Mouse (Mus musculus): ENCODE results near the gene Gabpb2. TPM values are rescaled to one million over a fixed set of nuclear protein-coding genes. Genes with fewer than 3 reads are reported as not detected.

Gabpb2 gene
- polyA plus RNA-seq, 1 experiment from 2014 or later = 15.4 TPM

- Histone ChIP-seq H3K9ac (ENCODE audit: low read depth, low read length) (no peak overlapping the region), H3K4me2 (replicated peaks; ENCODE audit: low read depth, low read length) (no peak overlapping the region), H3K27ac (ENCODE audit: low read depth, low read length) (no peak overlapping the region), H3K27me3 (ENCODE audit: control insufficient read depth, insufficient read depth, low read length) (no peaks in the 10 kb centered on the region), H3K4me3 (ENCODE audit: low read length) (no peak overlapping the region), H3K4me1 (ENCODE audit: control insufficient read depth, insufficient read depth, low read length) (no peaks in the 10 kb centered on the region), H3K36me3 (ENCODE audit: control insufficient read depth, insufficient read depth, low read length) (peaks cover 67% of the 10 kb centered on the region), H3K9me3 (ENCODE audit: control insufficient read depth, low read length) (no peaks in the 10 kb centered on the region)
- ATAC-seq (ENCODE audit: low FRiP score, low TSS enrichment) = no peak
- WGBS = 87% methylated on average over 2 of the region's 2 CpGs
These were observed 31.6 kb downstream of the Gabpb2 start for GRCm38 (mm10) chr3:95186100-95186499.

DNA sequence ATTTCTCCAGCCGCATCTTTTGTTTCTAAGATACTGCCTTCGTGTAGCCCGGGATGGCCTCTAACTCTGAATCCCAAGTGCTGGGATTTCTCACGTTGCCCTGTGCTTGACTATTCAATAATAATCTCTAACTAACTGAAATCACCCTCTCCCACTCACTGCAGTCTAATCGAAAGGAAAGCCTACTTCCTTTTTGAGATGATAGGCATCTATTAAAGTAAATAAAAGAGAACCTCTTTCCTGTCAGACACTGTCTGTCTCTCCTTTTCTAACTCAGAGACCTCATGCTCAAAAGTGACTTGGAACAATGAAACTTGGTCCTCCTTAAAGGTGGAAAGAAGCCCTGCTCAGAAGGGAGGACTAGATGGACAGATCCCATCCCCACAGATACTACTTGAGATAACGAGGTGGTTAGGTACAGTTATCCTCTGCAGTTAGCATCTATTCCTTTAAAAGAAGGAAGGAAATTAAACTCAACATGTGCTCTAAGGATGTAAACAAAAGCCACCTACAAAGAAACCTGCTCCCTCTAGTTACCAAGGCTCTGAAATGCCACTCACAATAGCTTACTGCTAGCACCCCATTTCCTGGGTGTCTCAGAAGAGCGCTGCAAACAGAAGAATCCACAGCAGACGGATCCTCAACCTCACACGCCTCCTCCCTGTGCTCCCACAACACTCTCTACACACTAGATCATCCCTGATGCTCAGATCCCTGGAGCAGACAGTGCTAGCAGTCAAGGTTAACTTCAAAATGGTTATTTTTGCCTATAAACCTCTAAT lies 32.7 kb downstream of the Gabpb2 start:
- no peak overlapping the region for H3K4me2 ChIP-seq (replicated peaks; ENCODE audit: low read depth, low read length)
- H3K9ac ChIP-seq (ENCODE audit: low read depth, low read length) = no peak overlapping the region
- 93% methylated on average over 9 of the region's 9 CpGs for WGBS
- peaks cover 62% of the 10 kb centered on the region for H3K36me3 ChIP-seq (ENCODE audit: control insufficient read depth, insufficient read depth, low read length)
- no peak overlapping the region for H3K4me3 ChIP-seq (ENCODE audit: low read length)
- H3K27ac ChIP-seq (ENCODE audit: low read depth, low read length) = no peak overlapping the region
- no peaks in the 10 kb centered on the region for H3K9me3 ChIP-seq (ENCODE audit: control insufficient read depth, low read length)
- H3K4me1 ChIP-seq (ENCODE audit: control insufficient read depth, insufficient read depth, low read length) = no peaks in the 10 kb centered on the region
- H3K27me3 ChIP-seq (ENCODE audit: control insufficient read depth, insufficient read depth, low read length) = no peaks in the 10 kb centered on the region
- no peak for ATAC-seq (ENCODE audit: low FRiP score, low TSS enrichment)

DNA sequence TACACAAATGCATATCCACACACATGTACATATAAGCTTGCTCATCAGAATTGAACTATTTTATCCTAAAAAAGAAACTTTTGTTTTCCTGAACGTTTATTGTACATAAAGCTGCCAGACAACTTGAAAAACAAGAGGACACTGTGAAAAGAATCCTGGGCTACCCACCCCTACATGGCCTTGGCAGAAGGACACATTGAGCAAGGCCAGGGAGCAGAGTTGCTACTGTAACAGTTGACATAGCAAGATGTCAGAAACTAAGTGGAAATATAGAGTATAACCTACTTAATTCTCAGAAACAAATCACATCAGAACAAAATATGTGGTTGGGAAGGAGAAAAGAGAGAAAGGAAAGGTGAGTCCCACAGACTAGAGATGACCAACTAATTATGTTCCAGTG lies 35.9 kb downstream of the Gabpb2 start:
- H3K9me3 ChIP-seq (ENCODE audit: control insufficient read depth, low read length) = no peaks in the 10 kb centered on the region
- 70% methylated on average over 1 of the region's 1 CpGs for WGBS
- H3K36me3 ChIP-seq (ENCODE audit: control insufficient read depth, insufficient read depth, low read length) = peaks cover 33% of the 10 kb centered on the region
- H3K4me3 ChIP-seq (ENCODE audit: low read length) = no peak overlapping the region
- no peaks in the 10 kb centered on the region for H3K4me1 ChIP-seq (ENCODE audit: control insufficient read depth, insufficient read depth, low read length)
- no peak overlapping the region for H3K9ac ChIP-seq (ENCODE audit: low read depth, low read length)
- no peak overlapping the region for H3K27ac ChIP-seq (ENCODE audit: low read depth, low read length)
- H3K4me2 ChIP-seq (replicated peaks; ENCODE audit: low read depth, low read length) = no peak overlapping the region
- H3K27me3 ChIP-seq (ENCODE audit: control insufficient read depth, insufficient read depth, low read length) = no peaks in the 10 kb centered on the region
- ATAC-seq (ENCODE audit: low FRiP score, low TSS enrichment) = no peak

DNA sequence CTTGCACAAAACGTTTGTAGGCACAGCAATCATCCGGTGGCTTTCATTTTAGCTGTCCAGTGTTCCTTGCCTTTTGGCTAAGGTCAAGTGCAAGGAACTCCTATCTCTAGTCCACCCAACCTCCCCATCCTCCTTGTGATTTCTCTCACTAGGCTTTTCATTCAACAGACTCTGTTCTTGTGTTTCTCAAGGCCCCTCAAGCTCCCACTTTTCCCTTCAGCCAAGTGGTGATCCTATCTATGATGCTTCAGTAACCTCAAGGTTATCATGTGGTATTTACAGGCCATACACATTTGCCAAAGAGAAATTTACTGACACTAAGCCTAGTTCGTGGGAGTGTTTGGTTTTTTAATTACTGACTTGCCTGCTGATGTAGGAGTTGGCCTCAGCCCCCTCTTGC lies 37.8 kb downstream of the Gabpb2 start:
- Histone ChIP-seq H3K9ac (ENCODE audit: low read depth, low read length) (no peak overlapping the region), H3K27ac (ENCODE audit: low read depth, low read length) (no peak overlapping the region), H3K4me2 (replicated peaks; ENCODE audit: low read depth, low read length) (no peak overlapping the region), H3K27me3 (ENCODE audit: control insufficient read depth, insufficient read depth, low read length) (no peaks in the 10 kb centered on the region), H3K36me3 (ENCODE audit: control insufficient read depth, insufficient read depth, low read length) (peaks cover 15% of the 10 kb centered on the region), H3K9me3 (ENCODE audit: control insufficient read depth, low read length) (no peaks in the 10 kb centered on the region), H3K4me3 (ENCODE audit: low read length) (no peak overlapping the region), H3K4me1 (ENCODE audit: control insufficient read depth, insufficient read depth, low read length) (no peaks in the 10 kb centered on the region)
- no peak for ATAC-seq (ENCODE audit: low FRiP score, low TSS enrichment)
- 58% methylated on average over 3 of the region's 3 CpGs for WGBS

DNA sequence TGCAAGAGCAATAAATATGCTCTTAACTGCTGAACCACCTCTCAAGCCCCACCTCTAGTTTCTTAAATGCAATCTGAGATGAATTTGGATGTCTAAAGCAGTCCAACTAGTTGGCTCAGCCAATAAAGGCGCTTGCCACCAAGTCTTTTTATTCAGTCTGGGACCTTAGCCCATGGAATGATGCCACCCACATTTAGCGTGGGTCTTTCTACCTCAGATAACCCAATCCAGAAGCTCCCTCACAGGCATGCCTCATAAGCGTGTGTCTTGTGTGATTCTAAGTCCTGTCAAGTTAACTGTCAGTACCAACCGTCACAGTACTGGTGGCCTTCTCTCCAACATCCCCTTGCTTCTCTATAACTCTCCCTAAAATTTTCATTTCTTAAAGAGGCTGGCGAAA lies 38.8 kb downstream of the Gabpb2 start:
- WGBS = 89% methylated on average over 5 of the region's 5 CpGs

GRCm38 (mm10) chr3:95177583-95177982 lies 40.1 kb downstream of the Gabpb2 start:
- no peak for ATAC-seq (ENCODE audit: low FRiP score, low TSS enrichment)
- H3K27ac ChIP-seq (ENCODE audit: low read depth, low read length) = no peak overlapping the region
- no peak overlapping the region for H3K4me2 ChIP-seq (replicated peaks; ENCODE audit: low read depth, low read length)
- no peak overlapping the region for H3K9ac ChIP-seq (ENCODE audit: low read depth, low read length)
- WGBS = 58% methylated on average over 6 of the region's 6 CpGs
- H3K36me3 ChIP-seq (ENCODE audit: control insufficient read depth, insufficient read depth, low read length) = no peaks in the 10 kb centered on the region
- H3K27me3 ChIP-seq (ENCODE audit: control insufficient read depth, insufficient read depth, low read length) = peaks cover 16% of the 10 kb centered on the region
- no peaks in the 10 kb centered on the region for H3K9me3 ChIP-seq (ENCODE audit: control insufficient read depth, low read length)
- H3K4me3 ChIP-seq (ENCODE audit: low read length) = no peak overlapping the region
- peaks cover 11% of the 10 kb centered on the region; the same call in 1 of the 2 replicates for H3K4me1 ChIP-seq (ENCODE audit: control insufficient read depth, insufficient read depth, low read length)

More for the DNA sequence above, 38.8 kb downstream of the Gabpb2 start:
- Histone ChIP-seq H3K9ac (ENCODE audit: low read depth, low read length) (no peak overlapping the region), H3K27ac (ENCODE audit: low read depth, low read length) (no peak overlapping the region), H3K4me3 (ENCODE audit: low read length) (no peak overlapping the region), H3K27me3 (ENCODE audit: control insufficient read depth, insufficient read depth, low read length) (peaks cover 2% of the 10 kb centered on the region), H3K9me3 (ENCODE audit: control insufficient read depth, low read length) (no peaks in the 10 kb centered on the region), H3K4me2 (replicated peaks; ENCODE audit: low read depth, low read length) (no peak overlapping the region), H3K4me1 (ENCODE audit: control insufficient read depth, insufficient read depth, low read length) (0 out of 2 replicates have a peak, but pooled peaks cover 2% of the 10 kb centered on the region), H3K36me3 (ENCODE audit: control insufficient read depth, insufficient read depth, low read length) (peaks cover 6% of the 10 kb centered on the region; the same call in 1 of the 2 replicates)
- no peak for ATAC-seq (ENCODE audit: low FRiP score, low TSS enrichment)

DNA sequence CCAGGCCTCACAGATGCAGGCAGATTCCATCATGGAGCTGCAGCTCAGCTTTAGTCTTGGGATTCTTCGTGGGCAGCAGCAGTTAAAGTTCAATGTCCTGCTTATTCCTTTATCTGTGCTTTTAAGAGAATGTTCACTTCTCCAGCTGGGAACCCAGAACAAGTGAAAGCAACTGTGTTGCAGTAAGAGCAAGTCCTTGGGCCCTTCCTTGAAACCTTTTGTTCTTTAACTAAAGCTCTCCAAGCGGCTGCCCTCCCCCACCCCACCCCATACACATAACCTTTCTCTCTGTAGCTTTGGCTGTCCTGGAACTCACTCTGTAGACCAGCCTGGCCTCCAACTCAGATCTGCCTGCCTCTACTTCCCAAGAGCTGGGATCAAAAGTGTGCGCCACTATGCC lies 41.2 kb downstream of the Gabpb2 start:
- no peak overlapping the region for H3K9ac ChIP-seq (ENCODE audit: low read depth, low read length)
- peaks cover 11% of the 10 kb centered on the region; the same call in 1 of the 2 replicates for H3K4me1 ChIP-seq (ENCODE audit: control insufficient read depth, insufficient read depth, low read length)
- H3K4me2 ChIP-seq (replicated peaks; ENCODE audit: low read depth, low read length) = no peak overlapping the region
- ATAC-seq (ENCODE audit: low FRiP score, low TSS enrichment) = no peak
- peaks cover 5% of the 10 kb centered on the region; the same call in 1 of the 2 replicates for H3K36me3 ChIP-seq (ENCODE audit: control insufficient read depth, insufficient read depth, low read length)
- H3K27ac ChIP-seq (ENCODE audit: low read depth, low read length) = no peak overlapping the region
- no peak overlapping the region for H3K4me3 ChIP-seq (ENCODE audit: low read length)
- H3K9me3 ChIP-seq (ENCODE audit: control insufficient read depth, low read length) = no peaks in the 10 kb centered on the region
- peaks cover 26% of the 10 kb centered on the region for H3K27me3 ChIP-seq (ENCODE audit: control insufficient read depth, insufficient read depth, low read length)
- 70% methylated on average over 3 of the region's 3 CpGs for WGBS

- H3K4me3 ChIP-seq (ENCODE audit: low read length) = peak overlapping the region; percentile 41; the same call in 1 of the 2 replicates
- 2% methylated on average over 16 of the region's 16 CpGs for WGBS
- H3K27me3 ChIP-seq (ENCODE audit: control insufficient read depth, insufficient read depth, low read length) = peaks cover 29% of the 10 kb centered on the region
- H3K4me1 ChIP-seq (ENCODE audit: control insufficient read depth, insufficient read depth, low read length) = peaks cover 11% of the 10 kb centered on the region; the same call in 1 of the 2 replicates
- H3K27ac ChIP-seq (ENCODE audit: low read depth, low read length) = no peak overlapping the region
- no peaks in the 10 kb centered on the region for H3K9me3 ChIP-seq (ENCODE audit: control insufficient read depth, low read length)
- H3K36me3 ChIP-seq (ENCODE audit: control insufficient read depth, insufficient read depth, low read length) = peaks cover 28% of the 10 kb centered on the region
- H3K9ac ChIP-seq (ENCODE audit: low read depth, low read length) = no peak overlapping the region
- H3K4me2 ChIP-seq (replicated peaks; ENCODE audit: low read depth, low read length) = peak overlapping the region; percentile 60
- ATAC-seq (ENCODE audit: low FRiP score, low TSS enrichment) = peak; percentile 35
These were observed 43.6 kb downstream of the Gabpb2 start for GRCm38 (mm10) chr3:95174011-95174592.

Data from kidney, embryonic 14.5 days (tissue).